Mouse (Mus musculus) thymus, adult 2 months (tissue): ENCODE results near the gene Hsd17b3.

ENCODE experiments used
- CTCF ChIP-seq: fragments of 200-500 bp; IDR thresholded peaks from 2 replicates; pipeline ENCODE4 v1.5.1; 2012; ENCODE audit warnings: mild to moderate bottlenecking, control low read depth, low read length, moderate library complexity, borderline replicate concordance; ENCODE audit not compliant: control insufficient read depth, poor library complexity, insufficient read depth; ENCODE audit errors: extremely low read depth
- POLR2A ChIP-seq: fragments of 200-500 bp; IDR thresholded peaks from 2 replicates; pipeline ENCODE4 v1.6.1; 2012; ENCODE audit warnings: mild to moderate bottlenecking, low read length, control low read depth, moderate library complexity; ENCODE audit not compliant: control insufficient read depth, poor library complexity, insufficient read depth; ENCODE audit errors: extremely low read depth

- TF ChIP-seq POLR2A (no peak), CTCF (no peak)
Measured at GRCm38 (mm10) chr13:64018586-64019141, 70.4 kb downstream of the Hsd17b3 start.
